Mouse (Mus musculus): ENCODE data around the gene Ofcc1. TPM values are rescaled to one million over a fixed set of nuclear protein-coding genes. Genes with fewer than 3 reads are reported as not detected.

Gene Ofcc1
- polyA plus RNA-seq, 1 experiment from 2014 or later, result 0.08 TPM

DNA sequence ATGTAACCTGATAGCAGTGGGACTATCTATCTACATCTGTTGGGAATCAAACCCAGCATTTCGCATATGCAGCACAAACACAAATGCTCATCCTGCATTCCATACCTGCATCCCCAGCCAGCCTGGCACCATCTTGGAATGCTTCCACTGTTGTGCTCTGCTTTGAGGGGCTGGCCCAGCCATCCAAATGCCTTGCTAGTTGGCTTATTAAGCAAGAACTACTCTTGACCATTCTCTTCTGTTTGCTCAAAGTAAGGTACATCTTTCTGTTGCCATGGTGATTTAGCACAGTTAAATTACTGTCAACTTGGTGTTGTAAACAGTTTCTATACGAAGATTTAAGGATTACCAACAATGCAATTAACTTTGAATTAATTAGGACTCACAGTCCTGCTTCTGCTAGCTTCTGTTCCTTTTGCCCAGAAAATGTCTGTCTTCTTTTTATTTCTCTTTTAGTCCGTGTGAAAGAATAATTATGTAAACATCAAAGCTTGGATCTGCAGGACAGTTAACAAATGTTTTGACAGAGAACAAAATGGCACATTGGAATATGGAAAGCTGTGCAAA is 286.3 kb downstream of the Ofcc1 start:
- no peak overlapping the region for H3K4me2 ChIP-seq (ENCODE audit: low read depth, severe bottlenecking)
- 53% methylated on average over 3 of the region's 3 CpGs for WGBS
- H3K27ac ChIP-seq (replicated peaks; ENCODE audit: low read depth, low read length), result no peak overlapping the region
- H3K9me3 ChIP-seq (ENCODE audit: control insufficient read depth, low read length), result no peaks in the 10 kb centered on the region
- no peak overlapping the region for H3K9ac ChIP-seq (ENCODE audit: low read length)
- no peaks in the 10 kb centered on the region for H3K36me3 ChIP-seq (ENCODE audit: control insufficient read depth, insufficient read depth, low read length)
- no peaks in the 10 kb centered on the region for H3K27me3 ChIP-seq (ENCODE audit: control insufficient read depth, insufficient read depth, low read length)
- H3K4me3 ChIP-seq (ENCODE audit: low read depth, low read length), result no peak overlapping the region
- H3K4me1 ChIP-seq (ENCODE audit: control insufficient read depth, insufficient read depth, low read length), result no peaks in the 10 kb centered on the region
- no peak for ATAC-seq (ENCODE audit: insufficient number of reproducible peaks, low FRiP score, low TSS enrichment, low read depth)
- no peak for DNase-seq (ENCODE audit: low spot score)

DNA sequence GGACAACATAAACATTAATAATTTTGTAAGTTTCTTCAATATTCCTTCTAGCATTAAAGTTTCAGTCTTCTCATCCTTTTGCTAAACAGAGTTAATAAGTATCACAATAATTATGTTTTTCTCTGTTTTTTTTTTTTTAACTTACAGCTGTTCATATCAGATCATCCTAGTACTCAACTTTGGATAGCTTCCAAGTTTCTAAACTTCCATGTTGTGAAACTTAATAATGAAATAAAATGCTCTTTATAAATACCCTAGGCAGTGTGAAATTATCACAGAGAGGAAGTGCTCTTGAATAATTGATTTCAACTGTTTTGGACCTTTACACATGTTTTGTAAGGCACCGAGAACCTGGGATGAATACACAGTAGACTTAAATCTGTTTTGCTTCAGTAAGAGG is 291.2 kb downstream of the Ofcc1 start:
- no peak overlapping the region for H3K4me3 ChIP-seq (ENCODE audit: low read depth, low read length)
- no peak overlapping the region for H3K27ac ChIP-seq (replicated peaks; ENCODE audit: low read depth, low read length)
- no peaks in the 10 kb centered on the region for H3K27me3 ChIP-seq (ENCODE audit: control insufficient read depth, insufficient read depth, low read length)
- ATAC-seq (ENCODE audit: insufficient number of reproducible peaks, low FRiP score, low TSS enrichment, low read depth), result no peak
- WGBS, result 95% methylated on average over 1 of the region's 1 CpGs
- no peaks in the 10 kb centered on the region for H3K9me3 ChIP-seq (ENCODE audit: control insufficient read depth, low read length)
- H3K36me3 ChIP-seq (ENCODE audit: control insufficient read depth, insufficient read depth, low read length), result no peaks in the 10 kb centered on the region
- H3K4me1 ChIP-seq (ENCODE audit: control insufficient read depth, insufficient read depth, low read length), result no peaks in the 10 kb centered on the region
- H3K4me2 ChIP-seq (ENCODE audit: low read depth, severe bottlenecking), result no peak overlapping the region
- DNase-seq (ENCODE audit: low spot score), result no peak
- no peak overlapping the region for H3K9ac ChIP-seq (ENCODE audit: low read length)

DNA sequence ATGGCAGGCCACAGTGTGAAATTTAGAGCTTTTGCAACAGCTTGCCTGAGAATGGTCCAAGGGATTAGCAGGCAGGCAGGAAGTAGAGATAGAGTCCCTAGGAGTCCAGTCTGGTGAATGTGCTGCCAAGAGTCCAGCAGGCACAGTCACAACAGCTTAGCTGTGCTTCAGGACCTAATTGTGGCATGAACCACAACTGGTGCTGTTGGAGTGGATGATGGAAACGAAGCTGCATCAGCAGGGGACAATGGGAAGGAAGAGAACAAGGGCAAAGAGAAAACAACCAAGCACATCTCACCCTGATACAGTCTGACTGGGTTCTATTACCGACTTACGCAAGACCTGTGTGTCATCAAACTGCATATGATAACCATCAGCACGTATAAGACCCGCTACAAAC is 300.0 kb downstream of the Ofcc1 start:
- WGBS, result 92% methylated on average over 5 of the region's 5 CpGs
- DNase-seq (ENCODE audit: low spot score), result no peak
- Histone ChIP-seq H3K36me3 (ENCODE audit: control insufficient read depth, insufficient read depth, low read length) (no peaks in the 10 kb centered on the region), H3K27ac (replicated peaks; ENCODE audit: low read depth, low read length) (no peak overlapping the region), H3K9me3 (ENCODE audit: control insufficient read depth, low read length) (no peaks in the 10 kb centered on the region), H3K4me1 (ENCODE audit: control insufficient read depth, insufficient read depth, low read length) (no peaks in the 10 kb centered on the region), H3K4me3 (ENCODE audit: low read depth, low read length) (no peak overlapping the region), H3K4me2 (ENCODE audit: low read depth, severe bottlenecking) (no peak overlapping the region), H3K27me3 (ENCODE audit: control insufficient read depth, insufficient read depth, low read length) (no peaks in the 10 kb centered on the region), H3K9ac (ENCODE audit: low read length) (no peak overlapping the region)
- no peak for ATAC-seq (ENCODE audit: insufficient number of reproducible peaks, low FRiP score, low TSS enrichment, low read depth)

DNA sequence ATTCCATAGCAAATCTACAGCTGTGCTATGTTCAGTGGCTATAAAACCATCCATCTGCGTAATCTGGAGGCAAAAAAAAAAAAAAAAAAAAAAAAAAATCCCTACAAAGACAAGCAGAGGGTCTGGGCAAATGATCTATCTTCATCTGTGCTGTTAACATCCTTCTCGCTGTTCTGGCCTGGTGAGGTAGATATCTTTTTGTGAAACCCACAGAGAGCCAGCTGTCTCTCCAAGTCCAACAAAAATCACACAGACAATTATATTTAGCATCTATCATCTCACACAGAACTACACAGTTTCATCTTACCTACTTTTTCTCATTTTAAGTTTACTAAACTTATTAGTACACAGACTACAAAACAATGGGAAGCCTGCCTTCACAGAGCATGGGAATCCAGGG is 323.4 kb downstream of the Ofcc1 start:
- 95% methylated on average over 2 of the region's 2 CpGs for WGBS
- Histone ChIP-seq H3K27me3 (ENCODE audit: control insufficient read depth, insufficient read depth, low read length) (no peaks in the 10 kb centered on the region), H3K36me3 (ENCODE audit: control insufficient read depth, insufficient read depth, low read length) (no peaks in the 10 kb centered on the region), H3K27ac (replicated peaks; ENCODE audit: low read depth, low read length) (no peak overlapping the region), H3K9me3 (ENCODE audit: control insufficient read depth, low read length) (no peaks in the 10 kb centered on the region), H3K4me2 (ENCODE audit: low read depth, severe bottlenecking) (no peak overlapping the region), H3K9ac (ENCODE audit: low read length) (no peak overlapping the region), H3K4me1 (ENCODE audit: control insufficient read depth, insufficient read depth, low read length) (no peaks in the 10 kb centered on the region), H3K4me3 (ENCODE audit: low read depth, low read length) (no peak overlapping the region)
- DNase-seq (ENCODE audit: low spot score) (no peak), ATAC-seq (ENCODE audit: insufficient number of reproducible peaks, low FRiP score, low TSS enrichment, low read depth) (no peak)

DNA sequence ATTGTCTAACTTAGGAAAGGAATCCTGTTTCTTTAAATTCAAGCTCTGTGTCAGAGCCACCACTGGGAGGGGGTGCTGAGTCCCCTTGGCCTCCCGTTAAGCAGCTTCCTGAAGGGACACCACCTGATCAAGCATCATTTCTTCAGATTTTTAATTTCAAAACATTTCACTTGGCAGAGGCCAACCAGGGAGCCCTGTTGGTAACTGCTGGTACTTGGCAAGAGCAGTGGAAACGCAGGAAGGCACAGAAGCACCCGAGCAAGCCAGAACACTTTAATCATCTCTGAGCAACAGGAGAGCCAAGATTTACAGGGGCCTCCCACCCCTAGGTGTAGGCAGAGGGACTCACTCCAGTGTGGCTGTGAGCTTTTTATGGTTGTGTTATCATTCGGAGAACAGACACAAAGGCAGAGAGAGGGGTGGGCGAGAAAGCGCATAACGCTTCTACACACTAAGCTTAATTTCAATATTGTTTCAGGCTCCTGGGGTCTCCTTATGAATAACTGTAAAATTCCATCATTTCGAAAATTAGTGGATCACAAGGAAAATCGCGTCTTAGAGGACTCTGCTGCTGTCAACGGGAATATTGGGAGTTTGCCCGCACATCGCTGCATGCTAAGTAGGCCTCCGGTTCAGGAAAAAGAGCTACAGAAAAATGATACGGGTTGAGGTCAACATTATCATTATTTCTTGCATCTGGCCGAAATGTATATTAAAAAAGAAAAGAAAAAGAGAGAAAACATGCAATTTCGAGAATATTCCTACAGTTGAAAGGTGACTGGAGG is 324.1 kb downstream of the Ofcc1 start:
- Histone ChIP-seq H3K36me3 (ENCODE audit: control insufficient read depth, insufficient read depth, low read length) (no peaks in the 10 kb centered on the region), H3K4me1 (ENCODE audit: control insufficient read depth, insufficient read depth, low read length) (no peaks in the 10 kb centered on the region), H3K4me2 (ENCODE audit: low read depth, severe bottlenecking) (no peak overlapping the region), H3K4me3 (ENCODE audit: low read depth, low read length) (no peak overlapping the region), H3K27ac (replicated peaks; ENCODE audit: low read depth, low read length) (no peak overlapping the region), H3K27me3 (ENCODE audit: control insufficient read depth, insufficient read depth, low read length) (no peaks in the 10 kb centered on the region), H3K9me3 (ENCODE audit: control insufficient read depth, low read length) (no peaks in the 10 kb centered on the region), H3K9ac (ENCODE audit: low read length) (no peak overlapping the region)
- ATAC-seq (ENCODE audit: insufficient number of reproducible peaks, low FRiP score, low TSS enrichment, low read depth), result no peak
- WGBS, result 89% methylated on average over 17 of the region's 17 CpGs
- no peak for DNase-seq (ENCODE audit: low spot score)

DNA sequence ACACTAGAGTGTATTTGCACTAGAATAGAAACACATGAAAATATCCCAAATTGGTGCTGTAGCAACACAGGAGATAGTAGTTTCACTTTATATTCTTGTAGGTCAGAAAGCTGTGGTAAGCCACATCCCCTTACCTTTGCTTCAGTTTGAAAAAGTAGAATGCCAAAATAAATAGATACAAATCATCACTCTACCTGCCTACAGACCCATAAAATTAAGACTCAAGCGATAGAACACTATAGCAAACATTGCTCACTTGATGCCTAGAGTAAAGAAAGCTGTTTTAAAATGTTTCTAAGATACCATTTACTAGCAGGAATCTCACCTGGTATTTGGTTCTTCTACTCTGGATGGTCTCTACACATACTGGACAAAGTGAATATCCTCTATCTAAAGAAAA is 331.8 kb downstream of the Ofcc1 start:
- Histone ChIP-seq H3K9ac (ENCODE audit: low read length) (no peak overlapping the region), H3K4me1 (ENCODE audit: control insufficient read depth, insufficient read depth, low read length) (no peaks in the 10 kb centered on the region), H3K9me3 (ENCODE audit: control insufficient read depth, low read length) (no peaks in the 10 kb centered on the region), H3K27ac (replicated peaks; ENCODE audit: low read depth, low read length) (no peak overlapping the region), H3K36me3 (ENCODE audit: control insufficient read depth, insufficient read depth, low read length) (no peaks in the 10 kb centered on the region), H3K27me3 (ENCODE audit: control insufficient read depth, insufficient read depth, low read length) (no peaks in the 10 kb centered on the region), H3K4me2 (ENCODE audit: low read depth, severe bottlenecking) (no peak overlapping the region), H3K4me3 (ENCODE audit: low read depth, low read length) (no peak overlapping the region)
- ATAC-seq (ENCODE audit: insufficient number of reproducible peaks, low FRiP score, low TSS enrichment, low read depth), result no peak
- WGBS, result 97% methylated on average over 1 of the region's 1 CpGs
- DNase-seq (ENCODE audit: low spot score), result no peak

DNA sequence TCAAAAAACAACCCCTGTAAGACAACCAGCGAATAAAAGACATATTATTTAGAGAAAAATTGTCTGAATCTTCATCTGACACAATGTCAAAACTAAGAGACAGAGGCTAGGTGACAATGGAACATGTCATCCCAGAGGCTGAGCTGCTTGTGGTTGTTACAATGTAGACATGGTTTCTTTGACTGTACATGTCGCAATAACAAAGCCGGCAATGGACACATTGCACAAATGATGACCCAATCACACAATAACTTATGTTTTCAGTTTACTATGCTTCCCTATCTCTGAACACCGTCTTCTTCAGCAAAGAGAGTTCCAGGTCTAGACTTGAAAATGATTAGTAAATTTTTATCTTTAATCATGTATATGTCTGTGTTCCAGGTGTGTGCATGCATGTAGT is 332.4 kb downstream of the Ofcc1 start:
- no peaks in the 10 kb centered on the region for H3K36me3 ChIP-seq (ENCODE audit: control insufficient read depth, insufficient read depth, low read length)
- H3K27ac ChIP-seq (replicated peaks; ENCODE audit: low read depth, low read length), result no peak overlapping the region
- no peak overlapping the region for H3K4me3 ChIP-seq (ENCODE audit: low read depth, low read length)
- no peak overlapping the region for H3K9ac ChIP-seq (ENCODE audit: low read length)
- ATAC-seq (ENCODE audit: insufficient number of reproducible peaks, low FRiP score, low TSS enrichment, low read depth) (no peak), DNase-seq (ENCODE audit: low spot score) (no peak)
- H3K4me1 ChIP-seq (ENCODE audit: control insufficient read depth, insufficient read depth, low read length), result no peaks in the 10 kb centered on the region
- 90% methylated on average over 4 of the region's 4 CpGs for WGBS
- H3K4me2 ChIP-seq (ENCODE audit: low read depth, severe bottlenecking), result no peak overlapping the region
- H3K9me3 ChIP-seq (ENCODE audit: control insufficient read depth, low read length), result no peaks in the 10 kb centered on the region
- no peaks in the 10 kb centered on the region for H3K27me3 ChIP-seq (ENCODE audit: control insufficient read depth, insufficient read depth, low read length)

DNA sequence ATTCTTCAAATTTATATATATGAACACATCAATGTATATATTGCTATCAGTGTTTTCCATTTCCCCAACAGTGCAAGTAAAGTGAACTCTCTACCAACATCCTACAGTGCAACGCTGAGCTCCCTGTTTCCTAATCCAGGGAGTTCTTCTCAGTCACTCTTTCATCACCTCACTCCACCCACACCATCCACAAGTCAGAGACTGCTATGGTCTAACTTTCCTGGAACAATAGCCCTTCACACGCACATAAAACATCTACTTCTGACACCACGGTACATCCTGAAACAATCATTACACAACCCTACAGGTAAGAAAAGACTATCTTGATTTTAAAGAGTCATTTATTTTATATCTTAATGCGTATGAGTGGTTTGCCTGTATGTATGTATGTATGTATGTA is 335.4 kb downstream of the Ofcc1 start:
- DNase-seq (ENCODE audit: low spot score) (no peak), ATAC-seq (ENCODE audit: insufficient number of reproducible peaks, low FRiP score, low TSS enrichment, low read depth) (no peak)
- Histone ChIP-seq H3K4me2 (ENCODE audit: low read depth, severe bottlenecking) (no peak overlapping the region), H3K27ac (replicated peaks; ENCODE audit: low read depth, low read length) (no peak overlapping the region), H3K36me3 (ENCODE audit: control insufficient read depth, insufficient read depth, low read length) (no peaks in the 10 kb centered on the region), H3K9ac (ENCODE audit: low read length) (no peak overlapping the region), H3K27me3 (ENCODE audit: control insufficient read depth, insufficient read depth, low read length) (no peaks in the 10 kb centered on the region), H3K4me3 (ENCODE audit: low read depth, low read length) (no peak overlapping the region), H3K4me1 (ENCODE audit: control insufficient read depth, insufficient read depth, low read length) (no peaks in the 10 kb centered on the region), H3K9me3 (ENCODE audit: control insufficient read depth, low read length) (no peaks in the 10 kb centered on the region)
- WGBS, result 95% methylated on average over 4 of the region's 4 CpGs

All from limb, embryonic 11.5 days (tissue).